Mouse (Mus musculus): ENCODE data around the gene Sema4b. TPM values are rescaled to one million over a fixed set of nuclear protein-coding genes. Genes with fewer than 3 reads are reported as not detected.

The Sema4b gene
- total and polyA plus RNA-seq, 3 experiments, result 1.5 to 9.4 (median 6.7) TPM

- dilution Hi-C loops (cut with MboI; ENCODE audit: extremely low pct_ligation_motif_present, extremely low pct_unique_long_range_greater_than_20kb, low sequenced_read_pairs) (no loop called here), in situ Hi-C loops (cut with MboI; ENCODE audit: low pct_ligation_motif_present, low pct_unique_long_range_greater_than_20kb, low sequenced_read_pairs) (loop anchor here (5.0 kb wide), 1 partner anchor 36 kb away; no protein-coding TSS in a partner anchor)
- peak overlapping the region; percentile 90 for H3K4me2 ChIP-seq (ENCODE audit: insufficient read depth, low read depth, poor library complexity, severe bottlenecking)
- H3K27me3 ChIP-seq (replicated peaks), result peaks cover 3% of the 10 kb centered on the region
- peak overlapping the region; percentile 81 to 91 (median 85) for H3K4me3 ChIP-seq (replicated peaks in 1 of 3; ENCODE audit: low read depth in 2 of 3, low read length in 2 of 3, poor library complexity in 1 of 3)
- H3K27ac ChIP-seq (ENCODE audit: insufficient read depth, low read depth), result peak overlapping the region; percentile 67
- TF ChIP-seq MXI1 (IDR thresholded peaks at IDR 0.05; ENCODE audit: low read depth, low read length), result 0 out of 2 replicates have a peak, but pooled peaks have one; percentile 69
- TF ChIP-seq MEF2A (IDR thresholded peaks at IDR 0.05; ENCODE audit: borderline replicate concordance, low read depth, low read length), result 0 out of 2 replicates have a peak, but pooled peaks have one; percentile 13
- peak; percentile 89 for TF ChIP-seq USF1 (IDR thresholded peaks at IDR 0.05; ENCODE audit: low read depth, low read length)
- TF ChIP-seq PAX5 (IDR thresholded peaks at IDR 0.05; ENCODE audit: low read length), result no peak
- peak; percentile 50; the same call in 1 of the 2 replicates for TF ChIP-seq ZMIZ1 (IDR thresholded peaks at IDR 0.05; ENCODE audit: low read depth, low read length)
- no peak for TF ChIP-seq ZNF384 (IDR thresholded peaks at IDR 0.05; ENCODE audit: low read depth, low read length)
- peak; percentile 62 for TF ChIP-seq NELFE (IDR thresholded peaks at IDR 0.05; ENCODE audit: low read depth, low read length)
- TF ChIP-seq CHD2 (IDR thresholded peaks at IDR 0.05; ENCODE audit: low read length), result peak; percentile 56
- 0 out of 2 replicates have a peak, but pooled peaks have one; percentile 10 for TF ChIP-seq NRF1 (IDR thresholded peaks at IDR 0.05; ENCODE audit: low read depth, low read length)
- peak; percentile 72; the same call in 1 of the 2 replicates for TF ChIP-seq UBTF (IDR thresholded peaks at IDR 0.05; ENCODE audit: low read depth, low read length)
- no peak for TF ChIP-seq MYC (IDR thresholded peaks at IDR 0.05; ENCODE audit: low read depth, low read length)
- no peak; the same call in 1 of the 2 replicates for TF ChIP-seq ETS1 (conservative IDR thresholded peaks at IDR 0.05; ENCODE audit: low read depth, low read length)
- TF ChIP-seq ZKSCAN1 (IDR thresholded peaks at IDR 0.05; ENCODE audit: borderline replicate concordance, low read depth, low read length), result no peak
- peak; percentile 51; the same call in 1 of the 2 replicates for TF ChIP-seq HCFC1 (IDR thresholded peaks at IDR 0.05; ENCODE audit: low read depth, low read length)
- TF ChIP-seq POLR2A (IDR thresholded peaks at IDR 0.05; ENCODE audit: low read depth, low read length), result peak; percentile 67
- peak; percentile 68 for TF ChIP-seq USF2 (conservative IDR thresholded peaks at IDR 0.05; ENCODE audit: low read depth, low read length)
- TF ChIP-seq ELF1 (IDR thresholded peaks at IDR 0.05; ENCODE audit: low read depth, low read length), result peak; percentile 80
- peak; percentile 64 for TF ChIP-seq BHLHE40 (IDR thresholded peaks at IDR 0.05; ENCODE audit: low read depth, low read length)
- TF ChIP-seq MAX (IDR thresholded peaks at IDR 0.05; ENCODE audit: low read length), result peak; percentile 53
- no peaks in the 10 kb centered on the region for H3K9me3 ChIP-seq (replicated peaks; ENCODE audit: low read length)
- H3K36me3 ChIP-seq (replicated peaks in 1 of 2; ENCODE audit: control insufficient read depth in 1 of 2, insufficient read depth in 1 of 2, low read length in 1 of 2), result peaks cover 4 to 7% of the 10 kb centered on the region in 2 experiments
- DNase-seq (ENCODE audit: extremely low read depth), result no peak
- peaks cover 32% of the 10 kb centered on the region for H3K79me2 ChIP-seq (replicated peaks; ENCODE audit: control insufficient read depth, extremely low read depth, insufficient read depth, poor library complexity, severe bottlenecking)
- H3K4me1 ChIP-seq (ENCODE audit: control insufficient read depth in 1 of 2, insufficient read depth in 2 of 2), result peaks cover 35 to 76% of the 10 kb centered on the region in 2 experiments
- peak overlapping the region; percentile 69 for H3K9ac ChIP-seq (ENCODE audit: insufficient read depth, low read depth)
Measured at GRCm38 (mm10) chr7:80197941-80198778, 11.5 kb downstream of the Sema4b start.
